Mouse (Mus musculus) midbrain, embryonic 14.5 days (tissue): Measurements from ENCODE around the gene Hipk2. TPM values are rescaled to one million over a fixed set of nuclear protein-coding genes. Genes with fewer than 3 reads are reported as not detected.

Source experiments
- ATAC-seq: fragments of 200-750 bp; cut with Nextera tagmentation; 2 replicates; pipeline ENCODE4 v1.8.0; 2017; ENCODE audit warnings: moderate number of reproducible peaks, moderate library complexity; ENCODE audit not compliant: low FRiP score, low TSS enrichment
- DNase-seq: peaks from one replicate; pipeline ENCODE4 v3.0.0-alpha.2; 2015
- H3K27ac ChIP-seq: fragments of 300-500 bp; sonication (generic); replicated peaks from 2 replicates; pipeline ENCODE4 v1.5.1; 2014; ENCODE audit warnings: mild to moderate bottlenecking, low read depth, low read length, moderate library complexity
- H3K27me3 ChIP-seq: fragments of 300-500 bp; sonication (generic); 2 replicates; pipeline ENCODE4 v1.6.1; 2014; ENCODE audit warnings: low read length, control low read depth, mixed read lengths; ENCODE audit not compliant: control insufficient read depth, insufficient read depth
- H3K36me3 ChIP-seq: fragments of 300-500 bp; sonication (generic); 2 replicates; pipeline ENCODE4 v1.6.1; 2014; ENCODE audit warnings: low read length, control low read depth; ENCODE audit not compliant: control insufficient read depth, insufficient read depth
- H3K4me1 ChIP-seq: fragments of 300-500 bp; sonication (generic); 2 replicates; pipeline ENCODE4 v1.6.1; 2014; ENCODE audit warnings: mild to moderate bottlenecking, antibody characterized with exemption, low read length, control low read depth; ENCODE audit not compliant: control insufficient read depth, insufficient read depth
- H3K4me2 ChIP-seq: fragments of 300-500 bp; sonication (generic); 2 replicates; pipeline ENCODE4 v1.6.1; 2014; ENCODE audit warnings: mild to moderate bottlenecking, low read length, moderate library complexity
- H3K4me3 ChIP-seq: fragments of 300-500 bp; sonication (generic); replicated peaks from 2 replicates; pipeline ENCODE4 v1.5.1; 2014; ENCODE audit warnings: low read depth, low read length
- H3K9ac ChIP-seq: fragments of 300-500 bp; sonication (generic); replicated peaks from 2 replicates; pipeline ENCODE4 v1.6.1; 2014; ENCODE audit warnings: mild to moderate bottlenecking, low read length, moderate library complexity
- H3K9me3 ChIP-seq: fragments of 300-500 bp; sonication (generic); 2 replicates; pipeline ENCODE4 v1.6.1; 2016; ENCODE audit warnings: low read length, control low read depth, mixed read lengths; ENCODE audit not compliant: control insufficient read depth
- WGBS: fragments of 180-500 bp; shearing (Covaris S2); extraction: QIAGEN DNeasy Blood & Tissue Kit; methylation state at CpG from one replicate; pipeline ENCODE4 v1.1.7; 2014; 5-methylcytosine and 5-hydroxymethylcytosine counted together
- polyA plus RNA-seq: library from polyadenylated mRNA; unstranded; fragments of >200 nt; fragmentation: Nextera tagmentation; extraction: Ambion mirVana; gene quantifications from 2 replicates; pipeline ENCODE4 v1.2.1, GENCODE M21; 2014

Gene Hipk2
- polyA plus RNA-seq, 1 experiment from 2014 or later = 41.3 TPM

DNA sequence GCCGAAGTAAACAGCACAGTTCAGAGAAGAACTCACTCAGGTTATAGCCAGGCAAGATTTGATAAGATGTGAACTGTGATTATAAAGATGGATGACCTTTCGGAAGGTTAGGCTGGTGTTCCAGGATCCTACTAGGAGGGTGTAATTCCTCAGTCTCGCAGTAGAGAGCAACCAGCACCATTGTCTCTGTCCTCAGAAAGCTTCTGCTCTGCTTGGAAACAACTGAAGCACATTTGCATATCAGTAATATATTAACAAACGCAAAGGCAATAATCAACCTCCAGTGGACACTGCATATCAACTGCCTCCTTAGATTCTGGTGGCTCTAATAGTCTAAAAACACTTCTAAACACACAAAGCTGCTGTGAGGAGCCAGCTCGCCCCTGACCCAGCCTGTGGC lies 48.5 kb downstream of the Hipk2 start:
- Histone ChIP-seq H3K9ac (no peak overlapping the region), H3K27ac (no peak overlapping the region), H3K4me1 (no peaks in the 10 kb centered on the region), H3K4me2 (no peak overlapping the region), H3K27me3 (no peaks in the 10 kb centered on the region), H3K9me3 (no peaks in the 10 kb centered on the region), H3K4me3 (no peak overlapping the region), H3K36me3 (no peaks in the 10 kb centered on the region)
- DNase-seq (no peak), ATAC-seq (no peak)
- WGBS = 87% methylated on average over 5 of the region's 5 CpGs

DNA sequence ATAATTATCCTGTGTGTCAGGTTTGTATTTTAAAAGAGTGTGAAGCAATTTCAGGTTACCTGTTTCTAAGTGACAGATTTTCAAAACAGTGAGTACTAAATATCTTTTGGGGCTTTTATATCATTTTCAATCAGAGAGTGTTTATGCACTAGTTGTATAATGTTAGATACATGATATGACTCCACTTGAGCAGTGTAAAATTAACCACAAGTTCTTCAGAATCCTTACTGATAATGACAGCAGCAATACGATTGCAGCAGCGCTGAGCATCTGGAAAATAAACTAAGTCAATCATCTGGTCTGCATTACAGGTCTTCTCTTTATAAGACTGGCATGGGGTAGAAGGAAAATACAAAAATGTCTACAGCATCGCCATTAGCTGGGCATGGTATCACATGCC lies 49.1 kb downstream of the Hipk2 start:
- WGBS = 91% methylated on average over 3 of the region's 3 CpGs
- no peak overlapping the region for H3K9ac ChIP-seq
- DNase-seq (no peak), ATAC-seq (no peak)
- no peaks in the 10 kb centered on the region for H3K36me3 ChIP-seq
- H3K4me2 ChIP-seq = no peak overlapping the region
- H3K27ac ChIP-seq = no peak overlapping the region
- H3K27me3 ChIP-seq = no peaks in the 10 kb centered on the region
- H3K9me3 ChIP-seq = no peaks in the 10 kb centered on the region
- no peak overlapping the region for H3K4me3 ChIP-seq
- H3K4me1 ChIP-seq = no peaks in the 10 kb centered on the region

DNA sequence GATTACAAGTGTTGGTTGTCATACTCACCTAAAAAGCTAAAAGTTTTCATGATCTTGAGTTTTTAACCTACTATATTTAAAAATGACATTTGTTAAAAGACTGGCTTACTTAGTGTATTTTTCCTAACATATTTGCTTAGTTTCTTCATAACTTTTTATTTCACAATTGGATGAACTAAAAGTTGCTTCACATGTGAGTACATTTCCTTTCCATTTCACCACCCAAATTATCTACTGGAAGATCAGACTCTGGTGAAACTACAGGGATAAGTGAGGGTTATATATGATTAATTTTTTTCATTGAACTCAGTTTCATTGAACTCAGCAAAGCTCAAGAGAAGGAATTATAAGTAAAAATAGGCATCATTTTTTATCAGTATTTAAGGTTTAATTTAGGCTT lies 50.1 kb downstream of the Hipk2 start:
- ATAC-seq = no peak
- Histone ChIP-seq H3K36me3 (no peaks in the 10 kb centered on the region), H3K4me1 (no peaks in the 10 kb centered on the region), H3K9me3 (no peaks in the 10 kb centered on the region), H3K9ac (no peak overlapping the region), H3K27me3 (no peaks in the 10 kb centered on the region), H3K4me3 (no peak overlapping the region), H3K4me2 (no peak overlapping the region), H3K27ac (no peak overlapping the region)
- DNase-seq = no peak

DNA sequence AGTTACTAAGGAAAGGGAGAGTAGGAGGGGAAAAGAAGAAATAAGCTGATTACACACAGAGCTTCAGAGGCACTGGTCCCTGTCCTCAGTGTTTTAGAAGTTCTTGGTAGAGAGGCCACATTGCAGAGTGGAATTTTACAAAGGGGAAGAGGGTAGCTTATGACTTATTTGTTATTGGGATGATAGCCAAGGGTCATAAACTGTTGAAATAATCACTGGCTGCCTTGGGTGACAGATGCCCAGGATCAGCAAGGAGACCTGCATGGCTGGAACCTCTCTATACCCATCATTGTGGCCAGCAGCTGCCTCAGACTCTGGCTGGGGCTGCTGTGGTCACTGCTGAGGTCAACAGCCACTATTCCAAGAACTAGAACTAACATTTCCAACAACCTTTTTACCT lies 52.1 kb downstream of the Hipk2 start:
- H3K27me3 ChIP-seq = no peaks in the 10 kb centered on the region
- no peak overlapping the region for H3K9ac ChIP-seq
- no peak overlapping the region for H3K27ac ChIP-seq
- no peaks in the 10 kb centered on the region for H3K4me1 ChIP-seq
- H3K4me3 ChIP-seq = no peak overlapping the region
- ATAC-seq (no peak), DNase-seq (no peak)
- no peak overlapping the region for H3K4me2 ChIP-seq
- H3K9me3 ChIP-seq = no peaks in the 10 kb centered on the region
- peaks cover 5% of the 10 kb centered on the region for H3K36me3 ChIP-seq

DNA sequence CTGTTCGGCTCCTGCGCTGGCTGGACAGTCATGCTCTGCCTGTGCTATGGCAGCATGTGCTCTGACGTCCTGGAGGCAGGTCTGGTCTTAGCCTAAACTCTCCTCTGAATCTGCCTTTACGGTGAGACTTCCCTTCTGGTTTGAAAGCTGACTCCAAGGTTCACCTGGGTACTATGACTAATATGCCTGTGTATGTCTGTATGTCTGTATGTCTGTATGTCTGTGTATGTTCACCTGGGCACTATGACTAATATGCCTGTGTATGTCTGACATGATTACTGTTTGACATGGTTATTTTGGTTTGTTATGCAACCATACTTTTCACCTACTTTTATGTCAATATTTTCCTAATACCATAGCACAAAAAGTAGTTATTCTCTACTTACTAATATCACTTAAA lies 52.8 kb downstream of the Hipk2 start:
- no peaks in the 10 kb centered on the region for H3K9me3 ChIP-seq
- ATAC-seq (no peak), DNase-seq (no peak)
- no peak overlapping the region for H3K27ac ChIP-seq
- no peak overlapping the region for H3K4me2 ChIP-seq
- H3K36me3 ChIP-seq = peaks cover 11% of the 10 kb centered on the region
- no peak overlapping the region for H3K9ac ChIP-seq
- H3K4me1 ChIP-seq = no peaks in the 10 kb centered on the region
- H3K27me3 ChIP-seq = no peaks in the 10 kb centered on the region
- H3K4me3 ChIP-seq = no peak overlapping the region
- WGBS = 96% methylated on average over 4 of the region's 4 CpGs

DNA sequence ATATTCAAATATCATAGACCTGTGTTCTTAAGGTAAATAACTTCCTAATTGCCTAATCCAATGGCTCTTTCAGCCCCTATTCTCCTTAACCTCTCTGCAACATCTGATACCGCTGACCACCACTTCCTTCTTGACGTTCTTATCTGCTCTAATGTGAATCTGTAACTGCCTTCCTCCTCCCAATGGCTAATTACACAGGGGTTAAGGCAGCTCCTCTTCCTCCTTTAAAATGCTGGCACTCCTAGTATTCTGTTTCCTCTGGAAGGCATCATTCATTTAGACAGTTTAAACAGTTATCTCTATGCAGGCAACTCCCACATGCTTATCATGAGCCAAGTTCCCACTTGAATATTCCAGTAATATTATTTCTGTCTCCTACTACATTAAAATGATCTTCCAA lies 54.3 kb downstream of the Hipk2 start:
- DNase-seq (no peak), ATAC-seq (no peak)
- no peak overlapping the region for H3K4me3 ChIP-seq
- H3K27ac ChIP-seq = no peak overlapping the region
- H3K27me3 ChIP-seq = no peaks in the 10 kb centered on the region
- no peaks in the 10 kb centered on the region for H3K9me3 ChIP-seq
- WGBS = 91% methylated on average over 2 of the region's 2 CpGs
- peaks cover 25% of the 10 kb centered on the region for H3K36me3 ChIP-seq
- no peak overlapping the region for H3K4me2 ChIP-seq
- H3K4me1 ChIP-seq = no peaks in the 10 kb centered on the region
- H3K9ac ChIP-seq = no peak overlapping the region

DNA sequence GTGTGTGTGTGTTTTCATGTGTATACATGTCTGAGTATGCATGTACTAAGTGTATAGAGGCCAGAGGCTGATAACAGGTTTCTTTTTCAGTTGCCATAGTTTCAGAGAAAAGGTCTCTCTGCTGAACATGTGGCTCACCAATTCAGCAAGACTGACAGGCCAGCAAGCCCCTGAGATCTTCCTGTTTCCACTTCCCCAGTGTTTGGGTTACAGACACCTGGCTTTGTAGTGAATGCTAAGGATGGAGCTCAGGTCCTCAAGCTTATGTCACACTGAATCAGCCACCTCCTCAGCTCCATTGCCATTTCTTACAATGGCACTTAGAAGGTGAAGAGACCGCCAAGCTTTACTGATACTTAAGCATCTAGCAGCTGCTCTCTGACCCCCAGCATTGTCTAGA lies 55.1 kb downstream of the Hipk2 start:
- no peak overlapping the region for H3K4me3 ChIP-seq
- H3K4me1 ChIP-seq = no peaks in the 10 kb centered on the region
- ATAC-seq (no peak), DNase-seq (no peak)
- no peaks in the 10 kb centered on the region for H3K9me3 ChIP-seq
- H3K27ac ChIP-seq = no peak overlapping the region
- no peak overlapping the region for H3K4me2 ChIP-seq
- peaks cover 33% of the 10 kb centered on the region for H3K36me3 ChIP-seq
- H3K9ac ChIP-seq = no peak overlapping the region
- H3K27me3 ChIP-seq = no peaks in the 10 kb centered on the region
- WGBS = 91% methylated on average over 1 of the region's 1 CpGs

DNA sequence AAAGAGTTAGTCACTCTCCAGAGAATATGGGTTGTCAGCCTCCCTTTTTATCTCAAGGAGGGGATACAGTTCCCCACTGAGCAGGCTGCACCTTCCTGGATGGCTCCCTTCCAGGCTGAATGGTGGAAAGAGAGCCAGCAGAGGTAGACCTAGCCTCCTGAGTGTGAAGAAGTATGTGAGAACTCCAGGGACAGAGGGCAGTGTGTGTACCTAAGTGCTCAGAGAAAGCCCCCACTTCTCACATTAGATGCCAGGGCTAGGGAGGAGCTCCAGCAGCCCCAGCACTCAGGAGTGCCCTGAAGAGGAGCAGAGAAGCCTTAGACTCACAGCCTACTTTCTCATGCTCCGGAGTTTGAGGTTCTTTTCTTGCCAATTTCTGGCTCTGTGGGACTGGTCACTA lies 59.7 kb downstream of the Hipk2 start:
- Histone ChIP-seq H3K4me1 (no peaks in the 10 kb centered on the region), H3K9me3 (no peaks in the 10 kb centered on the region), H3K9ac (no peak overlapping the region), H3K36me3 (peaks cover 42% of the 10 kb centered on the region), H3K4me3 (no peak overlapping the region), H3K27me3 (no peaks in the 10 kb centered on the region), H3K4me2 (no peak overlapping the region), H3K27ac (no peak overlapping the region)
- DNase-seq (no peak), ATAC-seq (no peak)
- 97% methylated on average over 1 of the region's 1 CpGs for WGBS

DNA sequence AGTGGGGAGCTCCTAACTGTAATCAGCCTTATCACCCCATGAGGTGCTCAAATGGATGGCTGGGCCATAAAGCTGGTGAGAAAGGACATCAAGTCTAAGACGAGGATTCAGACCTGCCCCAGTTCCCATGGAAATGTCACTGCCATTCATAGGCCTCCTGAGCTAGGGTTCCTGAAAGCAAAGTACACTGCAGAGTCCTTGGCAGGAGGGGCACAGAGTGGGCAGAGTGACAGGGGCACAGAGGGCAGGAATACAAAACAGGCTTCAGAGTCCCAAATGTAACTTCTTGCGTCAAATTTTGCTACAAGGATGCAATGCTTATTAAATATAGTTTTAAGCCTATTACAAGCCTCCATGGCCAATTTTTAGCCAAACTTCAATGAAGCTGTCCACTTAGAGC lies 60.4 kb downstream of the Hipk2 start:
- Histone ChIP-seq H3K4me1 (no peaks in the 10 kb centered on the region), H3K9ac (no peak overlapping the region), H3K4me3 (no peak overlapping the region), H3K27ac (no peak overlapping the region), H3K36me3 (peaks cover 44% of the 10 kb centered on the region), H3K4me2 (no peak overlapping the region), H3K27me3 (no peaks in the 10 kb centered on the region), H3K9me3 (no peaks in the 10 kb centered on the region)
- WGBS = 76% methylated on average over 2 of the region's 2 CpGs
- no peak for DNase-seq
- ATAC-seq = no peak
